Mouse (Mus musculus): Measurements from ENCODE around the gene Slc6a21. TPM values are rescaled to one million over a fixed set of nuclear protein-coding genes. Genes with fewer than 3 reads are reported as not detected.

Gene Slc6a21
- total and polyA plus RNA-seq, 2 experiments from 2014 or later: not detected

DNA sequence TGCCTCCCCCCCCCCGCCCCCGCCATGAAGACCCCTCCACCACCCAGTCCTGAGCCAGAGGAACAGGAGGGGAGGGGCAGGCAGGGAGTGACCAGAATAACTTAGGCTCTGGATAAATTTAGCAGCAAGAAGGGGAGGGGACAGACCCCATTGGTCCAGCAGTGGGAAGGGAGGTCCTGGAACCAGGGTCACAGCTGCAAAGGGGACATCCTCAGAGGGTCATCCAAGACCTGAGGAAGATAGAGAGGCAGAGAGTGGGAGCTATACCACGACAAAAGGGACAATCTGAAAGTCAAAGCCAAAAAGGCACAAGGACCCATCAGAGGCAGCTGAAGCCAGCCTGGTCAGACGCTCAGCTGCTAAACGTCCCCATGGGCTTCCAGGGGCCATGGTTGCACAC is 57.7 kb downstream of the Slc6a21 start, which contains the start of gene Hrc:
TSS of gene Hrc (plus strand) at position 235 of the 400 bp plus-strand sequence.
- Histone ChIP-seq H3K9ac (replicated peaks; ENCODE audit: low read length) (no peak within 1 kb of the TSS), H3K4me1 (ENCODE audit: insufficient read depth, low read length) (peaks cover 11% of the 10 kb centered on the region), H3K36me3 (ENCODE audit: insufficient read depth, low read length) (no peaks in the 10 kb centered on the region), H3K4me3 (ENCODE audit: low read length) (no peak within 1 kb of the TSS), H3K4me2 (ENCODE audit: low read depth, low read length) (peak within 1 kb of the TSS; percentile 93), H3K27ac (no peak within 1 kb of the TSS), H3K9me3 (ENCODE audit: low read length) (no peaks in the 10 kb centered on the region), H3K27me3 (ENCODE audit: insufficient read depth, low read length) (no peaks in the 10 kb centered on the region)
- DNase-seq (ENCODE audit: low spot score) (no peak), ATAC-seq (no peak)
- TF ChIP-seq CTCF (IDR thresholded peaks at IDR 0.05; ENCODE audit: low read depth): no peak
- WGBS: 31% methylated on average over 5 of the region's 5 CpGs

DNA sequence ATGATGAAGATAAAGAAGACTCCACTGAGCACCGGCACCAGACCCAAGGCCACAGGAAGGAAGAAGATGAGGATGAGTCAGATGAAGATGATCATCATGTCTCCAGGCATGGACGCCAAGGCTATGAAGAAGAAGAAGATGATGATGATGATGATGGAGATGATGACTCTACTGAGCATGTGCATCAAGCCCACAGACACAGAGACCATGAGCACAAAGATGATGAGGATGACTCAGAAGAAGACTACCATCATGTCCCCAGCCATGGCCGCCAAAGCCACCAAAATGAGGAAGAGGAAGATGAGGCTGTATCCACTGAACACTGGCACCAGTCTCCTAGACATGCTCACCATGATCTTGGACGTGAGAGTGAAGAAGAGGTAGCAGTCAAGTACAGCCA is 59.0 kb downstream of the Slc6a21 start:
- Histone ChIP-seq H3K4me1 (ENCODE audit: insufficient read depth, low read length) (peaks cover 11% of the 10 kb centered on the region), H3K9me3 (ENCODE audit: low read length) (no peaks in the 10 kb centered on the region), H3K9ac (replicated peaks; ENCODE audit: low read length) (no peak overlapping the region), H3K27ac (no peak overlapping the region), H3K27me3 (ENCODE audit: insufficient read depth, low read length) (no peaks in the 10 kb centered on the region), H3K4me2 (ENCODE audit: low read depth, low read length) (no peak overlapping the region), H3K4me3 (ENCODE audit: low read length) (no peak overlapping the region), H3K36me3 (ENCODE audit: insufficient read depth, low read length) (no peaks in the 10 kb centered on the region)
- ATAC-seq: no peak
- DNase-seq (ENCODE audit: low spot score): no peak
- 92% methylated on average over 4 of the region's 4 CpGs for WGBS
- TF ChIP-seq CTCF (IDR thresholded peaks at IDR 0.05; ENCODE audit: low read depth): no peak

DNA sequence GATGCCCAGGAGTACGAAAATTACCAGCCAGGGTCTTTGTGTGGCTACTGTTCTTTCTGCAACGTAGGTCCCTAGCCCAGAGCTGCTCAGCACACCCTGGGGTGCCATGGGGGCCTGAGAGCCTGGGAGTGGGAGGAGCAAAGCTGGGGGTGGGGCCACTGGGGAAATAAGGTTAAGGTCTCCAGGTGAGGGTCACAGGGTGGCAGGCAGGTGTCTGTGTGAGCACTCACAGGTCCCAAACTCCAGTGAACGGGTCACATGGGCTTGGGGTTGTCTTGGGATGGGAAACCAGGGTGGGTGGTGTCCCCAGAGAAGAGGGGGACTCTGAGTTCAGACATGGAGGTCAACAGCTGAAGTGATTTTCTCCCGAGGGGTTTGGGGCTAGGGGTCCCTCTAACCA is 60.2 kb downstream of the Slc6a21 start:
- no peaks in the 10 kb centered on the region for H3K9me3 ChIP-seq (ENCODE audit: low read length)
- no peaks in the 10 kb centered on the region for H3K36me3 ChIP-seq (ENCODE audit: insufficient read depth, low read length)
- ATAC-seq (no peak), DNase-seq (ENCODE audit: low spot score) (no peak)
- peaks cover 7% of the 10 kb centered on the region for H3K4me1 ChIP-seq (ENCODE audit: insufficient read depth, low read length)
- H3K4me2 ChIP-seq (ENCODE audit: low read depth, low read length): no peak overlapping the region
- H3K27me3 ChIP-seq (ENCODE audit: insufficient read depth, low read length): no peaks in the 10 kb centered on the region
- no peak overlapping the region for H3K4me3 ChIP-seq (ENCODE audit: low read length)
- WGBS: 15% methylated on average over 4 of the region's 4 CpGs
- no peak overlapping the region for H3K9ac ChIP-seq (replicated peaks; ENCODE audit: low read length)
- H3K27ac ChIP-seq: no peak overlapping the region
- no peak for TF ChIP-seq CTCF (IDR thresholded peaks at IDR 0.05; ENCODE audit: low read depth)

DNA sequence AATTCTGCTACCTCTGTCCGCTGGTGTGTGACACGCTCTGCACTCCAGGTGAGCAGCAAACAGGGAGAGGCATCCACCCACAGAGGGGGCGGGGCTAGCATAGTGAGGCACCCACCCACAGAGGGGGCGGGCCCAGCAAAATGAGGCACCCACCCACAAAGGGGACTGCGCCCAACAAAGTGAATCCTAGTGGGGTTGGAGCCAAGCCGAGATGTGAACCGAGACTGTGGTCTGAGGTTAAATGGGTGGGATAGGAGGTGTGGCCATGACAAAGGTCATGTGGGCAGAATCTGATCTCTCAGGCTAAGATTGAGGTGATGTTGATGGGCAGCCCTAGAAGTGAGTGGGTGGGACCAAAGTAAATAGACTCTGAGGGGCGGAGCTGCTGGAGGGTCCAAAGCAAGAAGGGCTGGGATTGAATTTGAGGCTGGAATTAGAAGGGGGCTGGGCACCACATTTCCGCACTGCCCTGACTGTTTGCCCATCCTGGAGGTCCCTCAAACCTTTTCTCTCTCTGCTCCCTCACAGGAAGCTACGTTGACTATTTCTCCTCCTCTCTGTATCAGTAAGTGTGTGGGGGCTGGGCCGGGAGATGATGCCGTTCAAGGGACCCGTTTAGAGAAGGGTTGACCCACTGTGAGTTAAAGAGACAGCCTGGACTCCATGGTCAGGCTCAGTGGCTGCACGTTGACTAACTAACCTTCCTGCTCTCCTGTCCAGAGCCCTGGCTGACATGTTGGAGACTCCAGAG is 61.0 kb downstream of the Slc6a21 start:
- 10% methylated on average over 14 of the region's 14 CpGs for WGBS
- Histone ChIP-seq H3K4me3 (ENCODE audit: low read length) (no peak overlapping the region), H3K27ac (no peak overlapping the region), H3K27me3 (ENCODE audit: insufficient read depth, low read length) (no peaks in the 10 kb centered on the region), H3K4me1 (ENCODE audit: insufficient read depth, low read length) (peaks cover 6% of the 10 kb centered on the region), H3K36me3 (ENCODE audit: insufficient read depth, low read length) (no peaks in the 10 kb centered on the region), H3K9ac (replicated peaks; ENCODE audit: low read length) (no peak overlapping the region), H3K4me2 (ENCODE audit: low read depth, low read length) (0 out of 2 replicates have a peak overlapping the region, but pooled peaks have one; percentile 69), H3K9me3 (ENCODE audit: low read length) (no peaks in the 10 kb centered on the region)
- no peak for ATAC-seq
- no peak for TF ChIP-seq CTCF (IDR thresholded peaks at IDR 0.05; ENCODE audit: low read depth)
- no peak for DNase-seq (ENCODE audit: low spot score)

Other genes with a start within 250 kb of the Slc6a21 start
Only the 30 nearest of the 37 such genes appear.
- 42.9 and 45.1 TPM in 2 replicates for gene Rcn3, start 185.3 kb upstream of the Slc6a21 start, total RNA-seq (2014; rRNA removed)
- gene Rcn3, start 185.3 kb upstream of the Slc6a21 start, polyA plus RNA-seq (2015; fragmentation: Nextera tagmentation; extraction: Ambion mirVana): 39.3 and 42.0 TPM in 2 replicates
- gene Fcgrt, start 173.7 kb upstream of the Slc6a21 start, total RNA-seq (2014; rRNA removed): 32.9 and 43.6 TPM in 2 replicates
- 43.8 and 45.9 TPM in 2 replicates for gene Fcgrt, start 173.7 kb upstream of the Slc6a21 start, polyA plus RNA-seq (2015; fragmentation: Nextera tagmentation; extraction: Ambion mirVana)
- 743 and 824 TPM in 2 replicates for gene Rps11, start 153.1 kb upstream of the Slc6a21 start, total RNA-seq (2014; rRNA removed)
- 768 and 794 TPM in 2 replicates for gene Rps11, start 153.1 kb upstream of the Slc6a21 start, polyA plus RNA-seq (2015; fragmentation: Nextera tagmentation; extraction: Ambion mirVana)
- gene Rpl13a, start 148.8 kb upstream of the Slc6a21 start, total RNA-seq (2014; rRNA removed): 1,377 and 1,807 TPM in 2 replicates
- 800 and 828 TPM in 2 replicates for gene Rpl13a, start 148.8 kb upstream of the Slc6a21 start, polyA plus RNA-seq (2015; fragmentation: Nextera tagmentation; extraction: Ambion mirVana)
- gene Gm45713, start 141.3 kb upstream of the Slc6a21 start, total RNA-seq (2014; rRNA removed): not detected in 2 replicates
- 0.15 TPM in 1 of 2 replicates, not detected in the other for gene Gm45713, start 141.3 kb upstream of the Slc6a21 start, polyA plus RNA-seq (2015; fragmentation: Nextera tagmentation; extraction: Ambion mirVana)
- 5.8 and 8.0 TPM in 2 replicates for gene Flt3l, start 141.1 kb upstream of the Slc6a21 start, total RNA-seq (2014; rRNA removed)
- 2.1 and 3.0 TPM in 2 replicates for gene Flt3l, start 141.1 kb upstream of the Slc6a21 start, polyA plus RNA-seq (2015; fragmentation: Nextera tagmentation; extraction: Ambion mirVana)
- 119 and 124 TPM in 2 replicates for gene Pih1d1, start 123.2 kb upstream of the Slc6a21 start, total RNA-seq (2014; rRNA removed)
- gene Pih1d1, start 123.2 kb upstream of the Slc6a21 start, polyA plus RNA-seq (2015; fragmentation: Nextera tagmentation; extraction: Ambion mirVana): 79.3 and 80.5 TPM in 2 replicates
- 30.5 and 30.9 TPM in 2 replicates for gene Aldh16a1, start 122.9 kb upstream of the Slc6a21 start, total RNA-seq (2014; rRNA removed)
- 19.0 and 20.6 TPM in 2 replicates for gene Aldh16a1, start 122.9 kb upstream of the Slc6a21 start, polyA plus RNA-seq (2015; fragmentation: Nextera tagmentation; extraction: Ambion mirVana)
- 9.8 and 13.5 TPM in 2 replicates for gene Slc17a7, start 113.6 kb upstream of the Slc6a21 start, total RNA-seq (2014; rRNA removed)
- 4.2 and 4.6 TPM in 2 replicates for gene Slc17a7, start 113.6 kb upstream of the Slc6a21 start, polyA plus RNA-seq (2015; fragmentation: Nextera tagmentation; extraction: Ambion mirVana)
- 0.36 TPM in 1 of 2 replicates, not detected in the other for gene Gfy, start 97.9 kb upstream of the Slc6a21 start, total RNA-seq (2014; rRNA removed)
- not detected in 2 replicates for gene Gfy, start 97.9 kb upstream of the Slc6a21 start, polyA plus RNA-seq (2015; fragmentation: Nextera tagmentation; extraction: Ambion mirVana)
- not detected in 2 replicates for gene Pth2, start 96.5 kb upstream of the Slc6a21 start, total RNA-seq (2014; rRNA removed)
- 1.1 and 2.1 TPM in 2 replicates for gene Pth2, start 96.5 kb upstream of the Slc6a21 start, polyA plus RNA-seq (2015; fragmentation: Nextera tagmentation; extraction: Ambion mirVana)
- gene Ccdc155, start 72.6 kb upstream of the Slc6a21 start, total RNA-seq (2014; rRNA removed): 0.10 TPM in 1 of 2 replicates, not detected in the other
- 0.46 and 0.55 TPM in 2 replicates for gene Ccdc155, start 72.6 kb upstream of the Slc6a21 start, polyA plus RNA-seq (2015; fragmentation: Nextera tagmentation; extraction: Ambion mirVana)
- gene Dkkl1, start 65.4 kb upstream of the Slc6a21 start, total RNA-seq (2014; rRNA removed): 15.7 and 18.3 TPM in 2 replicates
- 24.0 and 25.4 TPM in 2 replicates for gene Dkkl1, start 65.4 kb upstream of the Slc6a21 start, polyA plus RNA-seq (2015; fragmentation: Nextera tagmentation; extraction: Ambion mirVana)
- 58.0 and 73.6 TPM in 2 replicates for gene Tead2, start 61.8 kb upstream of the Slc6a21 start, total RNA-seq (2014; rRNA removed)
- 36.0 and 37.3 TPM in 2 replicates for gene Tead2, start 61.8 kb upstream of the Slc6a21 start, polyA plus RNA-seq (2015; fragmentation: Nextera tagmentation; extraction: Ambion mirVana)
- gene Cd37, start 38.4 kb upstream of the Slc6a21 start, total RNA-seq (2014; rRNA removed): 0.40 and 1.0 TPM in 2 replicates
- 2.2 and 2.4 TPM in 2 replicates for gene Cd37, start 38.4 kb upstream of the Slc6a21 start, polyA plus RNA-seq (2015; fragmentation: Nextera tagmentation; extraction: Ambion mirVana)
- gene Slc6a16, start 36.4 kb upstream of the Slc6a21 start, total RNA-seq (2014; rRNA removed): 1.3 and 1.8 TPM in 2 replicates
- gene Slc6a16, start 36.4 kb upstream of the Slc6a21 start, polyA plus RNA-seq (2015; fragmentation: Nextera tagmentation; extraction: Ambion mirVana): 2.0 and 2.1 TPM in 2 replicates
- 29.5 and 35.7 TPM in 2 replicates for gene Trpm4, start 56.3 kb downstream of the Slc6a21 start, total RNA-seq (2014; rRNA removed)
- 11.2 and 13.0 TPM in 2 replicates for gene Trpm4, start 56.3 kb downstream of the Slc6a21 start, polyA plus RNA-seq (2015; fragmentation: Nextera tagmentation; extraction: Ambion mirVana)
- 0.26 and 0.72 TPM in 2 replicates for gene Hrc, start 57.8 kb downstream of the Slc6a21 start, total RNA-seq (2014; rRNA removed)
- gene Hrc, start 57.8 kb downstream of the Slc6a21 start, polyA plus RNA-seq (2015; fragmentation: Nextera tagmentation; extraction: Ambion mirVana): 0.16 and 0.34 TPM in 2 replicates
- 91.9 and 107 TPM in 2 replicates for gene Ppfia3, start 89.5 kb downstream of the Slc6a21 start, total RNA-seq (2014; rRNA removed)
- gene Ppfia3, start 89.5 kb downstream of the Slc6a21 start, polyA plus RNA-seq (2015; fragmentation: Nextera tagmentation; extraction: Ambion mirVana): 25.5 and 26.7 TPM in 2 replicates
- 87.4 and 94.2 TPM in 2 replicates for gene Lin7b, start 93.1 kb downstream of the Slc6a21 start, total RNA-seq (2014; rRNA removed)
- 69.3 and 76.1 TPM in 2 replicates for gene Lin7b, start 93.1 kb downstream of the Slc6a21 start, polyA plus RNA-seq (2015; fragmentation: Nextera tagmentation; extraction: Ambion mirVana)
- gene Snrnp70, start 118.2 kb downstream of the Slc6a21 start, total RNA-seq (2014; rRNA removed): 228 and 240 TPM in 2 replicates
- 143 and 145 TPM in 2 replicates for gene Snrnp70, start 118.2 kb downstream of the Slc6a21 start, polyA plus RNA-seq (2015; fragmentation: Nextera tagmentation; extraction: Ambion mirVana)
- gene Kcna7, start 128.1 kb downstream of the Slc6a21 start, total RNA-seq (2014; rRNA removed): 0.52 TPM in 1 of 2 replicates, not detected in the other
- gene Kcna7, start 128.1 kb downstream of the Slc6a21 start, polyA plus RNA-seq (2015; fragmentation: Nextera tagmentation; extraction: Ambion mirVana): not detected in 2 replicates
- gene Ntf5, start 136.2 kb downstream of the Slc6a21 start, total RNA-seq (2014; rRNA removed): 0.16 TPM in 1 of 2 replicates, not detected in the other
- gene Ntf5, start 136.2 kb downstream of the Slc6a21 start, polyA plus RNA-seq (2015; fragmentation: Nextera tagmentation; extraction: Ambion mirVana): 0.14 and 0.16 TPM in 2 replicates
- gene Lhb, start 143.3 kb downstream of the Slc6a21 start, total RNA-seq (2014; rRNA removed): 1.3 TPM in 1 of 2 replicates, not detected in the other
- 0.60 and 0.74 TPM in 2 replicates for gene Lhb, start 143.3 kb downstream of the Slc6a21 start, polyA plus RNA-seq (2015; fragmentation: Nextera tagmentation; extraction: Ambion mirVana)
- gene Gys1, start 157.3 kb downstream of the Slc6a21 start, total RNA-seq (2014; rRNA removed): 21.1 and 22.4 TPM in 2 replicates
- gene Gys1, start 157.3 kb downstream of the Slc6a21 start, polyA plus RNA-seq (2015; fragmentation: Nextera tagmentation; extraction: Ambion mirVana): 16.1 and 16.4 TPM in 2 replicates
- gene Ruvbl2, start 160.6 kb downstream of the Slc6a21 start, total RNA-seq (2014; rRNA removed): 147 and 161 TPM in 2 replicates
- 82.9 and 88.9 TPM in 2 replicates for gene Ruvbl2, start 160.6 kb downstream of the Slc6a21 start, polyA plus RNA-seq (2015; fragmentation: Nextera tagmentation; extraction: Ambion mirVana)
- gene Ftl1, start 182.4 kb downstream of the Slc6a21 start, total RNA-seq (2014; rRNA removed): 2,068 and 2,255 TPM in 2 replicates
- gene Ftl1, start 182.4 kb downstream of the Slc6a21 start, polyA plus RNA-seq (2015; fragmentation: Nextera tagmentation; extraction: Ambion mirVana): 4,654 and 4,668 TPM in 2 replicates
- gene Bax, start 189.4 kb downstream of the Slc6a21 start, total RNA-seq (2014; rRNA removed): 117 and 131 TPM in 2 replicates
- gene Bax, start 189.4 kb downstream of the Slc6a21 start, polyA plus RNA-seq (2015; fragmentation: Nextera tagmentation; extraction: Ambion mirVana): 253 and 264 TPM in 2 replicates
- 0.21 TPM in 1 of 2 replicates, not detected in the other for gene Tulp2, start 204.4 kb downstream of the Slc6a21 start, total RNA-seq (2014; rRNA removed)
- 0.21 and 0.57 TPM in 2 replicates for gene Tulp2, start 204.4 kb downstream of the Slc6a21 start, polyA plus RNA-seq (2015; fragmentation: Nextera tagmentation; extraction: Ambion mirVana)
- gene Gm45808, start 209.3 kb downstream of the Slc6a21 start, total RNA-seq (2014; rRNA removed): not detected in 2 replicates
- not detected in 2 replicates for gene Gm45808, start 209.3 kb downstream of the Slc6a21 start, polyA plus RNA-seq (2015; fragmentation: Nextera tagmentation; extraction: Ambion mirVana)